Mouse (Mus musculus): ENCODE measurements around the gene Gmcl1. TPM values are rescaled to one million over a fixed set of nuclear protein-coding genes. Genes with fewer than 3 reads are reported as not detected.

Gmcl1 gene
- polyA plus RNA-seq, 1 experiment from 2014 or later: 41.0 TPM

DNA sequence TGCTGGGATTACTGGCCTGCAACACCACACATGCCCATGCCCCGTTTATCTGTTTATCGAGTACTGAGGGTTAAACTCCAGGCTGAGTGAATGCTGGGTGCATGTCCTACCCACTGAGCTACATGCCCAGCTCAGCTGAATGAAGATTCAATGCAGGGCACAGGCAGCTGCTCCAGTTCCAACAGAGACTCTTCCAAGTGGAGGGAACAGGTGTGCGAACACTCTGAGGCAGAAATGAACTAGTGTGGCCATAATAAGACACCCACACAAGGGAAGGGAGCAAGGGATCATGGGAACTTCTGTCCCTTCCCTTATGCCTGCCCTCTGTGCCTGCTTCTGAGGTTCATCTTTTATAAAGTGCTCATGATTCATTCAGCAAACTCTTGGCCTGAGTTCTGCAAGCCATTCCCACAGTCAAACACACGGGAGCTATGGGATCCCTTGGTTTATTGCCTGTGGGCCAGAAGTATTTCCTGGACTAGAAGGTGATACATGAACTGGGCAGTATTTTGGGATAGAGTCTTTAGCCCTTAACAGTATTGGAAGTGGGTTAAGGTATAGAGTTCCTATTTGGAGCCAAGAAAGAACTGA lies 35.1 kb upstream of the Gmcl1 start:
- no peaks in the 10 kb centered on the region for H3K4me1 ChIP-seq (replicated peaks)
- no peak for ATAC-seq
- H3K27me3 ChIP-seq: no peaks in the 10 kb centered on the region
- H3K36me3 ChIP-seq: no peaks in the 10 kb centered on the region
- no peak overlapping the region for H3K27ac ChIP-seq
- 89% methylated on average over 4 of the region's 4 CpGs for WGBS
- H3K9ac ChIP-seq (replicated peaks): no peak overlapping the region
- no peak overlapping the region for H3K4me3 ChIP-seq (replicated peaks)
- H3K9me3 ChIP-seq: no peaks in the 10 kb centered on the region
- H3K4me2 ChIP-seq (replicated peaks): no peak overlapping the region

DNA sequence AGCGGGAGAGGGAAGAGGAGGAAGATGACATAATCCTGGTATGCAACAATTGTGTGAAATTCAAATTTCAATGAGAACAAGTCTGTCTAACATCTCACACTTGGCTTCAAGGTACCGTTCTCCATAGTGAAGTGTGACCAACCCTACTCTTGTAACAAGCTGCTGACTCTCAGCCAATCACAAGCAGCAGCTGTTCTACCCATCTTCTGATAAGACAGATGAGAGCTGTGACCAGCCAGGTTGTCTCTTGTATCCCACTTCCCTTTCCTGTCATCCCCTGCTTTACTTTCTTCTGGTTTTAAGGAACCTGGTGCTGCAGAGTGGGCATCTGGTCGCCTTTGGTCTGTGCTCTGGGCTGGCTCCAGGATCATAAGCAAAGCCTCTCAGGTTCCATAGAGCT lies 34.3 kb upstream of the Gmcl1 start:
- no peak for ATAC-seq

GRCm38 (mm10) chr6:86765637-86766059 lies 32.5 kb upstream of the Gmcl1 start:
- Histone ChIP-seq H3K36me3 (no peaks in the 10 kb centered on the region), H3K27ac (no peak overlapping the region), H3K27me3 (no peaks in the 10 kb centered on the region), H3K4me3 (replicated peaks) (no peak overlapping the region), H3K9ac (replicated peaks) (no peak overlapping the region), H3K4me1 (replicated peaks) (no peaks in the 10 kb centered on the region), H3K9me3 (no peaks in the 10 kb centered on the region), H3K4me2 (replicated peaks) (no peak overlapping the region)
- 87% methylated on average over 6 of the region's 6 CpGs for WGBS
- ATAC-seq: no peak

More for the DNA sequence above, 34.3 kb upstream of the Gmcl1 start:
- no peak overlapping the region for H3K27ac ChIP-seq
- no peaks in the 10 kb centered on the region for H3K9me3 ChIP-seq
- H3K4me3 ChIP-seq (replicated peaks): no peak overlapping the region
- H3K9ac ChIP-seq (replicated peaks): no peak overlapping the region
- H3K36me3 ChIP-seq: no peaks in the 10 kb centered on the region
- WGBS: 77% methylated on average over 3 of the region's 3 CpGs
- H3K4me1 ChIP-seq (replicated peaks): no peaks in the 10 kb centered on the region
- H3K4me2 ChIP-seq (replicated peaks): no peak overlapping the region
- no peaks in the 10 kb centered on the region for H3K27me3 ChIP-seq

DNA sequence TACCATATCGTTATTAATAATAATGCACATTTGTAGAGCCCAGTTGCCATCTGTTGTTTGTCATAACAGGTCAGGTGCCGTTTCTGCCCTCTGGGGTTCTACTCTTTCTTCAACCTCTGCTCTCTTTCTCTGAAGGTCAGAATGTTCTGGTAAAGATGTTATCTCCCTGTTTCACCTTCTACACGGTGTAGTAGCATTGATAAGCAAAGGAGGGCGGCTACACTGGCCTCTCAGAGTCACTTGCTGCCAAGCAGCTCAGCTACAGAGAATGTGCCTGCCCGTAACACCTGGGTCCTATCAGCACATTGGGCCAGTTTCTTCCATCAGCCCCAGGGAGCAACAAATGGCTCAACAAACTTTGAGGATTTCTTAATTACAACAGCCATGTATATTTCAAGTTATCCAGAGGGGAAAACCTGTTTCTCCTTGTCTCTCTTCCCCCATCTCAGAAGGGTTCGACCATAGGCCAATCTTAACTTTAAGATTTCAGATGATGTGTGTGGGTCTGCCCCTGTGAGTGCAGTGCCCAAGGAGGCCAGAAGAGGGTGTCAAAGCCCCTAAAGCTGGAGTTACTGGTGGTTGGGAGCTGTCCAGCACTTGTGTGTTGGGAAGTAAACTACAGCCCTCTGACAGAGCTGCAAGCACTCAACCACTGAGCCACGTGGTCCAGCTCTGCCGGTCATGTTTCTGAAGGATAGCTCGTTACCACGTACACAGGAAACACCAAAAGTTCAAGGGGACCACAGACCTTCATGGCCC lies 21.1 kb upstream of the Gmcl1 start:
- no peak overlapping the region for H3K27ac ChIP-seq
- no peaks in the 10 kb centered on the region for H3K4me1 ChIP-seq (replicated peaks)
- H3K27me3 ChIP-seq: no peaks in the 10 kb centered on the region
- H3K9me3 ChIP-seq: no peaks in the 10 kb centered on the region
- no peak overlapping the region for H3K9ac ChIP-seq (replicated peaks)
- WGBS: 93% methylated on average over 10 of the region's 10 CpGs
- H3K36me3 ChIP-seq: no peaks in the 10 kb centered on the region
- ATAC-seq: no peak
- no peak overlapping the region for H3K4me3 ChIP-seq (replicated peaks)
- no peak overlapping the region for H3K4me2 ChIP-seq (replicated peaks)

GRCm38 (mm10) chr6:86752843-86753485 lies 19.8 kb upstream of the Gmcl1 start:
- no peak overlapping the region for H3K4me2 ChIP-seq (replicated peaks)
- H3K4me3 ChIP-seq (replicated peaks): no peak overlapping the region
- WGBS: 87% methylated on average over 5 of the region's 5 CpGs
- no peak for ATAC-seq
- no peaks in the 10 kb centered on the region for H3K36me3 ChIP-seq
- no peak overlapping the region for H3K27ac ChIP-seq
- no peaks in the 10 kb centered on the region for H3K4me1 ChIP-seq (replicated peaks)
- H3K9ac ChIP-seq (replicated peaks): no peak overlapping the region
- no peaks in the 10 kb centered on the region for H3K9me3 ChIP-seq
- H3K27me3 ChIP-seq: no peaks in the 10 kb centered on the region

- H3K9me3 ChIP-seq: no peaks in the 10 kb centered on the region
- H3K27me3 ChIP-seq: no peaks in the 10 kb centered on the region
- H3K4me1 ChIP-seq (replicated peaks): no peaks in the 10 kb centered on the region
- H3K4me2 ChIP-seq (replicated peaks): no peak overlapping the region
- 90% methylated on average over 4 of the region's 4 CpGs for WGBS
- H3K27ac ChIP-seq: no peak overlapping the region
- no peak for ATAC-seq
- H3K36me3 ChIP-seq: no peaks in the 10 kb centered on the region
- no peak overlapping the region for H3K9ac ChIP-seq (replicated peaks)
- no peak overlapping the region for H3K4me3 ChIP-seq (replicated peaks)
These were observed 17.8 kb upstream of the Gmcl1 start for GRCm38 (mm10) chr6:86750961-86751360.

GRCm38 (mm10) chr6:86749817-86750216 lies 16.6 kb upstream of the Gmcl1 start:
- WGBS: 88% methylated on average over 4 of the region's 4 CpGs
- no peak for ATAC-seq
- no peak overlapping the region for H3K27ac ChIP-seq
- H3K27me3 ChIP-seq: no peaks in the 10 kb centered on the region
- no peak overlapping the region for H3K4me2 ChIP-seq (replicated peaks)
- no peaks in the 10 kb centered on the region for H3K36me3 ChIP-seq
- H3K9ac ChIP-seq (replicated peaks): no peak overlapping the region
- H3K4me3 ChIP-seq (replicated peaks): no peak overlapping the region
- H3K9me3 ChIP-seq: no peaks in the 10 kb centered on the region
- no peaks in the 10 kb centered on the region for H3K4me1 ChIP-seq (replicated peaks)

- ATAC-seq: no peak
- Histone ChIP-seq H3K27me3 (no peaks in the 10 kb centered on the region), H3K36me3 (no peaks in the 10 kb centered on the region), H3K4me1 (replicated peaks) (no peaks in the 10 kb centered on the region), H3K9me3 (no peaks in the 10 kb centered on the region), H3K9ac (replicated peaks) (no peak overlapping the region), H3K27ac (no peak overlapping the region), H3K4me2 (replicated peaks) (no peak overlapping the region), H3K4me3 (replicated peaks) (no peak overlapping the region)
These were observed 14.0 kb upstream of the Gmcl1 start for GRCm38 (mm10) chr6:86747171-86747570.

- Histone ChIP-seq H3K9me3 (no peaks in the 10 kb centered on the region), H3K36me3 (no peaks in the 10 kb centered on the region), H3K4me3 (replicated peaks) (no peak overlapping the region), H3K4me1 (replicated peaks) (no peaks in the 10 kb centered on the region), H3K9ac (replicated peaks) (no peak overlapping the region), H3K27ac (no peak overlapping the region), H3K27me3 (no peaks in the 10 kb centered on the region), H3K4me2 (replicated peaks) (no peak overlapping the region)
- ATAC-seq: no peak
- WGBS: 43% methylated on average over 3 of the region's 3 CpGs
These were observed 7.5 kb upstream of the Gmcl1 start for GRCm38 (mm10) chr6:86740652-86741051.

- H3K4me3 ChIP-seq (replicated peaks): no peak overlapping the region
- no peak for ATAC-seq
- H3K4me1 ChIP-seq (replicated peaks): peaks cover 14% of the 10 kb centered on the region
- H3K27ac ChIP-seq: no peak overlapping the region
- H3K36me3 ChIP-seq: no peaks in the 10 kb centered on the region
- WGBS: 86% methylated on average over 6 of the region's 6 CpGs
- no peak overlapping the region for H3K9ac ChIP-seq (replicated peaks)
- H3K9me3 ChIP-seq: no peaks in the 10 kb centered on the region
- no peaks in the 10 kb centered on the region for H3K27me3 ChIP-seq
- no peak overlapping the region for H3K4me2 ChIP-seq (replicated peaks)
These were observed 3.6 kb upstream of the Gmcl1 start for GRCm38 (mm10) chr6:86736830-86737229.

DNA sequence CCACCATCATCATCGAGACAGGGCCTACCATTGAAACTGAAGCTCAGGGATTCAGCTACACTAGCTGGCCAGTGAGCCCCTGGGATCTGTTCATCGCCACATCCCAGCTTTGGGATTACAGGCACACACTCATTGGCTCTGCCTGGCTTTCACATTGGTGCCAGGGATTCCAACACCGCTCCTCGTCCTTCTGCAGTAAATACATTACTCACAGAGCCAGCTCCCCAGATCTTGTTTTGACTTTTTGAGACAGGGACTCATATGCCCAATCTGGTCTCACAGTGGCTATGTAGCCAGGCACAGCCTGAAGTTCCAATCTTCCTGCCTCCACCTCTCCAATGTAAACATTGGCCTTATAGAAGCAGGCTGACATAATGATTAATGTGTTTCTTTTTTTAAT lies 3.1 kb upstream of the Gmcl1 start:
- 91% methylated on average over 4 of the region's 4 CpGs for WGBS
- Histone ChIP-seq H3K27me3 (no peaks in the 10 kb centered on the region), H3K4me2 (replicated peaks) (no peak overlapping the region), H3K4me3 (replicated peaks) (no peak overlapping the region), H3K36me3 (no peaks in the 10 kb centered on the region), H3K9ac (replicated peaks) (no peak overlapping the region; the same call in 1 of the 2 replicates), H3K4me1 (replicated peaks) (peaks cover 18% of the 10 kb centered on the region), H3K9me3 (no peaks in the 10 kb centered on the region), H3K27ac (no peak overlapping the region)
- ATAC-seq: no peak
